Mouse (Mus musculus) lung, adult 2 months (tissue): ENCODE results near the gene Zc3h6.

Experiments used
- CTCF ChIP-seq: fragments of 200-500 bp; IDR thresholded peaks from 2 replicates; pipeline ENCODE4 v1.5.1; 2011; ENCODE audit warnings: mild to moderate bottlenecking, low read length, control low read depth; ENCODE audit not compliant: insufficient read depth
- POLR2A ChIP-seq: fragments of 200-500 bp; IDR thresholded peaks from 2 replicates; pipeline ENCODE4 v1.6.1; 2011; ENCODE audit warnings: low read depth, mild to moderate bottlenecking, control low read depth, low read length, borderline replicate concordance; ENCODE audit errors: extremely low read depth

DNA sequence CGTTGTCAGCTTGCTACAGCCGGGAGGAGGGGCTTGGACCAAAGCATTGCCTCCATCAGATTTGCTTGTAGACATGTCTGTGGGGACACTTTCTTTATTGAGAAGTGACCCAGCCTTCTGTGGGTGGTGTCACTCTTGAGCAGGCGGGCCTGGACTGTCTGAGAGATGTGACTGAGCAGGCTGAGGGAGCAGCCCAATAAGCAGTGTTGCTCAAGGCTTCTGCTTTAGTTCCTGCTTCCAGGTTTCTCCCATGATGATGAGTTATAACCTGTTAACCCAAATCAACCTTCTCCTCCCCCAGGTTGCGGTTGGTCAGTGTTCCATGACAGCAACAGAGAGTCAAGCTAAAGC lies 79.6 kb downstream of the Zc3h6 start:
- TF ChIP-seq POLR2A = no peak
- TF ChIP-seq CTCF = no peak
